Mouse (Mus musculus) gastrocnemius, adult 2 months (tissue): ENCODE data around the gene Csdc2. TPM values are rescaled to one million over a fixed set of nuclear protein-coding genes. Genes with fewer than 3 reads are reported as not detected.
A peak's percentile ranks its signal among the peaks of the same experiment; 100 is the strongest.

Experiments used
- DNase-seq: peaks from one replicate; pipeline ENCODE4 v3.0.0; 2022
- H3K27ac ChIP-seq: fragments of 200-600 bp; 2 replicates; pipeline ENCODE4 v1.8.1; 2022; ENCODE audit warnings: mild to moderate bottlenecking
- H3K4me3 ChIP-seq: fragments of 200-600 bp; 2 replicates; pipeline ENCODE4 v1.8.1; 2022; ENCODE audit warnings: mild to moderate bottlenecking, moderate library complexity
- CTCF ChIP-seq: fragments of 200-600 bp; IDR thresholded peaks from 2 replicates; pipeline ENCODE4 v1.8.1; 2022; ENCODE audit warnings: antibody characterized with exemption, mild to moderate bottlenecking, moderate library complexity
- intact Hi-C: fragments of 180-260 bp; cut with DNase I; formaldehyde crosslinking; loops from one replicate; pipeline ENCODE4 v1.15.1; 2025
- total RNA-seq, 2 experiments: library from RNA; stranded (reverse); gene quantifications; 2 replicates each; pipeline ENCODE4 v1.2.3; 2021

Gene Csdc2
- total RNA-seq, 2 experiments from 2014 or later, result 1.6 to 2.1 TPM

GRCm38 (mm10) chr15:81989371-81990062 is 53.0 kb downstream of the Csdc2 start:
- Histone ChIP-seq H3K4me3 (no peak overlapping the region), H3K27ac (peak overlapping the region; percentile 61)
- peak; percentile 87 for TF ChIP-seq CTCF
- peak; percentile 91 for DNase-seq
- intact Hi-C loops, result loop anchor here (1.0 to 5.0 kb wide), 2 partner anchors 29 to 162 kb away; partner anchors contain the start of gene Pmm1

- Histone ChIP-seq H3K4me3 (no peak overlapping the region), H3K27ac (no peak overlapping the region)
- no peak for DNase-seq
- intact Hi-C loops, result loop anchor here (5.0 kb wide), 1 partner anchor 163 kb away; no protein-coding TSS in a partner anchor
- TF ChIP-seq CTCF, result no peak
Measured at GRCm38 (mm10) chr15:81990549-81990948, 54.0 kb downstream of the Csdc2 start.

- intact Hi-C loops, result loop anchor here (5.0 kb wide), 1 partner anchor 167 kb away; no protein-coding TSS in a partner anchor
- DNase-seq, result no peak
- no peak for TF ChIP-seq CTCF
- H3K4me3 ChIP-seq, result no peak overlapping the region
- H3K27ac ChIP-seq, result no peak overlapping the region
Measured at GRCm38 (mm10) chr15:81993992-81994391, 57.4 kb downstream of the Csdc2 start.

Other genes starting within 250 kb of the Csdc2 start
- 1 to 10 TPM; 1.3 to 1.4 TPM for gene Chadl, start 239.5 kb upstream of the Csdc2 start, total RNA-seq
- 10 to 100 TPM; 30.2 to 34.3 TPM for gene Zc3h7b, start 191.7 kb upstream of the Csdc2 start, total RNA-seq
- gene Rangap1, start 191.2 kb upstream of the Csdc2 start, total RNA-seq, result 10 to 100 TPM; 23.7 to 24.1 TPM
- gene Tef, start 134.3 kb upstream of the Csdc2 start, total RNA-seq, result 100 to 1,000 TPM; 101 to 191 TPM
- gene Tob2, start 78.0 kb upstream of the Csdc2 start, total RNA-seq, result 100 to 1,000 TPM; 151 to 205 TPM
- gene Phf5a, start 64.8 kb upstream of the Csdc2 start, total RNA-seq, result 10 to 100 TPM; 38.4 to 39.9 TPM
- 1,000 to 10,000 TPM; 1,155 to 1,439 TPM for gene Aco2, start 64.5 kb upstream of the Csdc2 start, total RNA-seq
- 1 to 10 TPM; 6.4 to 7.6 TPM for gene Polr3h, start 10.5 kb upstream of the Csdc2 start, total RNA-seq
- 10 to 100 TPM; 16.2 to 17.2 TPM for gene Pmm1, start 24.2 kb downstream of the Csdc2 start, total RNA-seq
- gene 1700029P11Rik, start 43.8 kb downstream of the Csdc2 start, total RNA-seq, result not detected
- 10 to 100 TPM; 23.9 to 25.4 TPM for gene Xrcc6, start 51.1 kb downstream of the Csdc2 start, total RNA-seq
- 10 to 100 TPM; 14.5 to 20.8 TPM for gene Desi1, start 97.1 kb downstream of the Csdc2 start, total RNA-seq
- gene Snu13, start 110.8 kb downstream of the Csdc2 start, total RNA-seq, result 10 to 100 TPM; 44.4 to 61.4 TPM
- gene 4930407I10Rik, start 122.4 kb downstream of the Csdc2 start, total RNA-seq, result not detected
- not detected for gene Mei1, start 133.2 kb downstream of the Csdc2 start, total RNA-seq
- 10 to 100 TPM; 11.8 to 12.4 TPM for gene Ccdc134, start 191.2 kb downstream of the Csdc2 start, total RNA-seq
- 10 to 100 TPM; 11.4 to 17.4 TPM for gene Srebf2, start 210.4 kb downstream of the Csdc2 start, total RNA-seq